Mouse (Mus musculus): ENCODE results near the gene Dbi.

DNA sequence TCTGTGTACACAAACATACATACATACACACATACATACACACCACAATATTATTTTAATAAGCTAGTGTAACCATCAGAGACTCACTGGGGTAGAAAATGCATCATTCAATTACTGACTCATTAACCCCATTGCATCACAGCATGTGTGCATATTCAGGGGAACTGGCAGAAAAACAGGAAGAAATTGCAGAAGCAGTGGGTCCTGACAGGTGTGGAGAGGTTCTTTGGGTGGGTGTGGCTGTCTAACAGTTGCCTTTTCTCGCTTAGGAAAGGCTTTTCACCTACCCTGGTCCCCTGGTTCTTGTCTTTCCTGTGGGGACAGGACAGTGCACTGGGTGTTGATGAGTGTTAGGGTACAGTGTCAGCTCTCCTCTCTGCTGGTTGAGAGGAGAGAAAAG, 41.7 kb upstream of the Dbi start:
- TF ChIP-seq MAX (IDR thresholded peaks at IDR 0.05; ENCODE audit: low read depth) (no peak), POLR2AphosphoS2 (IDR thresholded peaks at IDR 0.05; ENCODE audit: insufficient read length, low read depth) (no peak), POLR2A (IDR thresholded peaks at IDR 0.05; ENCODE audit: insufficient read length, low read depth) (no peak), TCF12 (IDR thresholded peaks at IDR 0.05; ENCODE audit: insufficient read depth, poor library complexity, severe bottlenecking) (no peak), TCF3 (IDR thresholded peaks at IDR 0.05; ENCODE audit: insufficient read length, low read depth) (no peak), MYOG (IDR thresholded peaks at IDR 0.05; ENCODE audit: control insufficient read depth in 1 of 3, insufficient read depth in 1 of 3, insufficient read length in 2 of 3, low read depth in 2 of 3) (no peak), MYOD1 (IDR thresholded peaks at IDR 0.05; ENCODE audit: control insufficient read depth in 1 of 3, insufficient read length in 2 of 3, low read depth in 2 of 3) (no peak)

Measured in myocyte (in vitro differentiated cells).